Mouse (Mus musculus): Measurements from ENCODE around the gene Afmid. TPM values are rescaled to one million over a fixed set of nuclear protein-coding genes. Genes with fewer than 3 reads are reported as not detected.

The Afmid gene
- polyA plus RNA-seq, 1 experiment from 2014 or later = 4.6 TPM

DNA sequence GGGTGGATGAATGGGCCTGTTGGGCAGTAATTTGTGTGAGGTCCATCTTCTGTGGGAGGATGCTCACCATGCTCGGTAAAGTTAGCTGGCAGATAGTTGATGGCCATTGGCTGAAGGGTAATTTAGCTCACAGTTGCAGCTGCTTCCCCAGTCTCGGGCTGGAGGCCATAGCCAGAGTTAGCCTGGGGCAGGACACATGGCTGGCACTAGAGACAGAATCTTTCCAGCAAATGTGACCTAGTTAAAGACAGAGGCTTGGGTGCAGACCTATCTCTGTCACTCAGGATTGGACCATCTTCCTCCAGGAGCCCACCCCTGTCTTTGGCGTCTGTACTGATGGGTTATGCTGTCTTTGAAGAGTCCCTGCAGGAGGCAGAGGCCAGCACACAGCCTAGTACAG, 32.7 kb downstream of the Afmid start:
- no peak overlapping the region for H3K27ac ChIP-seq (ENCODE audit: low read depth)

DNA sequence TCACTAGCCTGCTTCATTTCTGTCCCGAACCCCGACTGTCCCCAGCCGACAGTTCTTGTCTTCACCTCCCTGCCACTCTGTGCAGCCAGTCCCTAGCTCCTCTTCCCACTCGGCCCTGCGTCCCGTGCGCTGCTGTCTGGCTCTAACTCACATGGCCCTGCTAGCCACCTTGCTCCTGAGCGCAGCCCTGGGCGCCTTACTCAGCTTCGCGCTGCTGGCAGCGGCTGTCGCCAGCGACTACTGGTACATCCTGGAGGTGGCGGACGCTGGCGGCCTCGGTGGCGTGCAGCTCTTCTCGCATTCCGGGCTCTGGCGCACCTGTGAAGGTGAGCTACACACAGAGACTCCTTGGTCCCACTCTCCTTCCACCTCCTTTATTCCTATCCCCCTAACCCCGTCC, 34.9 kb downstream of the Afmid start, which contains the start of gene Tmem235:
Gene Tmem235, plus strand, starts transcription at position 152 of the 400 bp plus-strand sequence.
- TF ChIP-seq CTCF (IDR thresholded peaks at IDR 0.05; ENCODE audit: low read depth) = no peak
- Histone ChIP-seq H3K9ac (no peak within 1 kb of the TSS; the same call in 1 of the 2 replicates), H3K36me3 (ENCODE audit: insufficient read depth) (peaks cover 24% of the 10 kb centered on the region), H3K27ac (ENCODE audit: low read depth) (no peak within 1 kb of the TSS), H3K4me2 (0 out of 2 replicates have a peak within 1 kb of the TSS, but pooled peaks have one; percentile 15), H3K27me3 (ENCODE audit: insufficient read depth, low read length) (peaks cover 23% of the 10 kb centered on the region), H3K4me3 (ENCODE audit: low read depth, low read length) (no peak within 1 kb of the TSS), H3K4me1 (ENCODE audit: insufficient read depth) (no peaks in the 10 kb centered on the region), H3K9me3 (ENCODE audit: low read depth, low read length) (no peaks in the 10 kb centered on the region)
- 3% methylated on average over 23 of the region's 23 CpGs for WGBS
- no peak for DNase-seq
- no peak for ATAC-seq (ENCODE audit: insufficient read depth)

More for the DNA sequence above, 32.7 kb downstream of the Afmid start:
- DNase-seq (no peak), ATAC-seq (ENCODE audit: insufficient read depth) (no peak)
- Histone ChIP-seq H3K4me1 (ENCODE audit: insufficient read depth) (no peaks in the 10 kb centered on the region), H3K36me3 (ENCODE audit: insufficient read depth) (peaks cover 46% of the 10 kb centered on the region), H3K9ac (no peak overlapping the region), H3K4me3 (ENCODE audit: low read depth, low read length) (no peak overlapping the region), H3K9me3 (ENCODE audit: low read depth, low read length) (no peaks in the 10 kb centered on the region), H3K4me2 (no peak overlapping the region), H3K27me3 (ENCODE audit: insufficient read depth, low read length) (peaks cover 23% of the 10 kb centered on the region)
- 64% methylated on average over 3 of the region's 3 CpGs for WGBS
- TF ChIP-seq CTCF (IDR thresholded peaks at IDR 0.05; ENCODE audit: low read depth) = no peak

DNA sequence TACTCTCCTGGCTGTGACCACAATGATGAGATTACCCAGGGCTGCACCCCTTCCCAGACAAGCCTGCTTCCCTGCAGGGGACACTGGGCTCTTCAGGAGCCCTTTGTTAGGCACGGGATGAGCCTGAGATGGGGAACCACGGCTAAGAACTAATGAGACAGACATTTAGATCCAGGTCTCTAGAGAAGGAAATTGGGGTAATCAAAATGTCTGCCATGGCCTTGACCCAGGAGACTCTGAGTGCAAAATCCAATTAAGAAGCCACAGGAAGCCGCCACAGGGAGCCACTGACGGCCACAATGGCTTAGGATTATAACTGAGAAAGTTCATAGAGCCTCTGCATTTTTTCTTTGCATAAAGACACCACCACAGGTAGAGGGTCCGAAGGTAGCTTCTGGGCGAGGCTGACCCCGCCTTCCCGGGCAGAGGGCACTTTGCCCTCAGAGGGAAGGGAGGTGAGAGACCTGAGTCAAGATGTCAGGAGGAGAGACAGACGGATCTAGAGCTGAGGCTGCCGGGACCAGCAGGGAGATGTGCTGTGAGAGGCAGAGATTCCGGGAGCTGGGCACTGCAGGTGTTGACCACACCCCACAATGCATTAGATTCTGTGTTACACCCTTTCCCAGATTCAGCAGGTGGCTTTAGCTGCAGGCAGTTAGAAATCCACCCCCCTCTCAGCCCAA, 37.6 kb downstream of the Afmid start:
- Histone ChIP-seq H3K27me3 (ENCODE audit: insufficient read depth, low read length) (peaks cover 23% of the 10 kb centered on the region), H3K4me1 (ENCODE audit: insufficient read depth) (no peaks in the 10 kb centered on the region), H3K27ac (ENCODE audit: low read depth) (no peak overlapping the region), H3K4me2 (no peak overlapping the region), H3K4me3 (ENCODE audit: low read depth, low read length) (no peak overlapping the region), H3K36me3 (ENCODE audit: insufficient read depth) (0 out of 2 replicates have a peak, but pooled peaks cover under 1% of the 10 kb centered on the region), H3K9me3 (ENCODE audit: low read depth, low read length) (no peaks in the 10 kb centered on the region), H3K9ac (no peak overlapping the region)
- DNase-seq = no peak
- 37% methylated on average over 11 of the region's 11 CpGs for WGBS
- TF ChIP-seq CTCF (IDR thresholded peaks at IDR 0.05; ENCODE audit: low read depth) = no peak
- no peak for ATAC-seq (ENCODE audit: insufficient read depth)

- no peak overlapping the region for H3K4me2 ChIP-seq
- no peaks in the 10 kb centered on the region for H3K9me3 ChIP-seq (ENCODE audit: low read depth, low read length)
- ATAC-seq (ENCODE audit: insufficient read depth) (no peak), DNase-seq (no peak)
- TF ChIP-seq CTCF (IDR thresholded peaks at IDR 0.05; ENCODE audit: low read depth) = no peak
- no peak overlapping the region for H3K4me3 ChIP-seq (ENCODE audit: low read depth, low read length)
- H3K27ac ChIP-seq (ENCODE audit: low read depth) = no peak overlapping the region
- no peaks in the 10 kb centered on the region for H3K4me1 ChIP-seq (ENCODE audit: insufficient read depth)
- H3K27me3 ChIP-seq (ENCODE audit: insufficient read depth, low read length) = peaks cover 21% of the 10 kb centered on the region
- no peak overlapping the region for H3K9ac ChIP-seq
- no peaks in the 10 kb centered on the region for H3K36me3 ChIP-seq (ENCODE audit: insufficient read depth)
- WGBS = 43% methylated on average over 2 of the region's 2 CpGs
These were observed 39.1 kb downstream of the Afmid start for GRCm38 (mm10) chr11:117864805-117865204.

- DNase-seq = no peak
- Histone ChIP-seq H3K9ac (no peak overlapping the region), H3K4me1 (ENCODE audit: insufficient read depth) (no peaks in the 10 kb centered on the region), H3K9me3 (ENCODE audit: low read depth, low read length) (no peaks in the 10 kb centered on the region), H3K36me3 (ENCODE audit: insufficient read depth) (no peaks in the 10 kb centered on the region), H3K4me3 (ENCODE audit: low read depth, low read length) (no peak overlapping the region), H3K27ac (ENCODE audit: low read depth) (no peak overlapping the region), H3K4me2 (no peak overlapping the region), H3K27me3 (ENCODE audit: insufficient read depth, low read length) (peaks cover 9% of the 10 kb centered on the region; the same call in 1 of the 2 replicates)
- ATAC-seq (ENCODE audit: insufficient read depth) = no peak
- WGBS = 42% methylated on average over 6 of the region's 6 CpGs
- TF ChIP-seq CTCF (IDR thresholded peaks at IDR 0.05; ENCODE audit: low read depth) = no peak
These were observed 40.3 kb downstream of the Afmid start for GRCm38 (mm10) chr11:117865988-117866387.

GRCm38 (mm10) chr11:117870688-117871365, 45.1 kb downstream of the Afmid start:
- Histone ChIP-seq H3K4me3 (ENCODE audit: low read depth, low read length) (no peak overlapping the region), H3K9me3 (ENCODE audit: low read depth, low read length) (no peaks in the 10 kb centered on the region), H3K27ac (ENCODE audit: low read depth) (no peak overlapping the region), H3K4me1 (ENCODE audit: insufficient read depth) (no peaks in the 10 kb centered on the region), H3K9ac (no peak overlapping the region; the same call in 1 of the 2 replicates), H3K27me3 (ENCODE audit: insufficient read depth, low read length) (no peaks in the 10 kb centered on the region), H3K36me3 (ENCODE audit: insufficient read depth) (no peaks in the 10 kb centered on the region), H3K4me2 (no peak overlapping the region)
- DNase-seq (peak; percentile 93), ATAC-seq (ENCODE audit: insufficient read depth) (0 out of 2 replicates have a peak, but pooled peaks have one; percentile 9)
- TF ChIP-seq CTCF (IDR thresholded peaks at IDR 0.05; ENCODE audit: low read depth) = peak; percentile 99
- WGBS = 34% methylated on average over 12 of the region's 12 CpGs

- 65% methylated on average over 5 of the region's 5 CpGs for WGBS
- H3K36me3 ChIP-seq (ENCODE audit: insufficient read depth) = no peaks in the 10 kb centered on the region
- H3K9me3 ChIP-seq (ENCODE audit: low read depth, low read length) = no peaks in the 10 kb centered on the region
- no peak overlapping the region for H3K4me3 ChIP-seq (ENCODE audit: low read depth, low read length)
- ATAC-seq (ENCODE audit: insufficient read depth) = no peak
- no peak overlapping the region for H3K27ac ChIP-seq (ENCODE audit: low read depth)
- no peak overlapping the region for H3K4me2 ChIP-seq
- no peaks in the 10 kb centered on the region for H3K27me3 ChIP-seq (ENCODE audit: insufficient read depth, low read length)
- no peaks in the 10 kb centered on the region for H3K4me1 ChIP-seq (ENCODE audit: insufficient read depth)
- no peak overlapping the region for H3K9ac ChIP-seq
- TF ChIP-seq CTCF (IDR thresholded peaks at IDR 0.05; ENCODE audit: low read depth) = no peak
- DNase-seq = no peak
These were observed 45.7 kb downstream of the Afmid start for GRCm38 (mm10) chr11:117871376-117871775.
